Mouse (Mus musculus) heart, embryonic 11.5 days (tissue): ENCODE data around the gene Arpp21. TPM values are rescaled to one million over a fixed set of nuclear protein-coding genes. Genes with fewer than 3 reads are reported as not detected.

Experiments
- ATAC-seq: fragments of 200-750 bp; cut with Nextera tagmentation; replicated peaks from 2 replicates; pipeline ENCODE4 v1.8.0; 2017; ENCODE audit warnings: moderate library complexity; ENCODE audit not compliant: insufficient number of reproducible peaks, low FRiP score, low TSS enrichment
- H3K27ac ChIP-seq: fragments of 300-500 bp; sonication (generic); 2 replicates; pipeline ENCODE4 v1.5.1; 2014; ENCODE audit warnings: mild to moderate bottlenecking, low read depth, low read length
- H3K27me3 ChIP-seq: fragments of 300-500 bp; sonication (generic); 2 replicates; pipeline ENCODE4 v1.6.1; 2014; ENCODE audit warnings: mild to moderate bottlenecking, low read length, mixed read lengths; ENCODE audit not compliant: control insufficient read depth, insufficient read depth
- H3K36me3 ChIP-seq: fragments of 300-500 bp; sonication (generic); 2 replicates; pipeline ENCODE4 v1.6.1; 2014; ENCODE audit warnings: mild to moderate bottlenecking, low read length, moderate library complexity, mixed read lengths; ENCODE audit not compliant: control insufficient read depth, insufficient read depth
- H3K4me1 ChIP-seq: fragments of 300-500 bp; sonication (generic); 2 replicates; pipeline ENCODE4 v1.6.1; 2014; ENCODE audit warnings: low read length; ENCODE audit not compliant: control insufficient read depth, insufficient read depth
- H3K4me2 ChIP-seq: fragments of 300-500 bp; sonication (generic); 2 replicates; pipeline ENCODE4 v1.6.1; 2014; ENCODE audit warnings: mild to moderate bottlenecking, moderate library complexity
- H3K4me3 ChIP-seq: fragments of 300-500 bp; sonication (generic); 2 replicates; pipeline ENCODE4 v1.5.1; 2014; ENCODE audit warnings: low read depth, low read length
- H3K9ac ChIP-seq: fragments of 300-500 bp; sonication (generic); 2 replicates; pipeline ENCODE4 v1.6.1; 2014; ENCODE audit warnings: mild to moderate bottlenecking, low read depth, low read length, moderate library complexity
- H3K9me3 ChIP-seq: fragments of 300-500 bp; sonication (generic); replicated peaks from 2 replicates; pipeline ENCODE4 v1.6.1; 2016; ENCODE audit warnings: low read length; ENCODE audit not compliant: control insufficient read depth
- WGBS: fragments of 180-500 bp; shearing (Covaris S2); extraction: QIAGEN DNeasy Blood & Tissue Kit; methylation state at CpG from one replicate; pipeline ENCODE4 v1.1.7; 2014; ENCODE audit not compliant: insufficient replicate concordance; 5-methylcytosine and 5-hydroxymethylcytosine counted together
- polyA plus RNA-seq: library from polyadenylated mRNA; unstranded; fragments of >200 nt; fragmentation: Nextera tagmentation; extraction: Ambion mirVana; gene quantifications from 2 replicates; pipeline ENCODE4 v1.2.1, GENCODE M21; 2014

Arpp21 gene
- polyA plus RNA-seq, 1 experiment from 2014 or later = 1.7 TPM

- Histone ChIP-seq H3K4me2 (peak overlapping the region; percentile 43), H3K4me1 (no peaks in the 10 kb centered on the region; the same call in 1 of the 2 replicates), H3K27ac (no peak overlapping the region), H3K9me3 (no peaks in the 10 kb centered on the region), H3K9ac (no peak overlapping the region), H3K27me3 (peaks cover 11% of the 10 kb centered on the region), H3K36me3 (no peaks in the 10 kb centered on the region), H3K4me3 (peak overlapping the region; percentile 6)
- 19% methylated on average over 7 of the region's 7 CpGs for WGBS
- ATAC-seq = no peak
These were observed 116.7 kb downstream of the Arpp21 start for GRCm38 (mm10) chr9:112119106-112119433.

DNA sequence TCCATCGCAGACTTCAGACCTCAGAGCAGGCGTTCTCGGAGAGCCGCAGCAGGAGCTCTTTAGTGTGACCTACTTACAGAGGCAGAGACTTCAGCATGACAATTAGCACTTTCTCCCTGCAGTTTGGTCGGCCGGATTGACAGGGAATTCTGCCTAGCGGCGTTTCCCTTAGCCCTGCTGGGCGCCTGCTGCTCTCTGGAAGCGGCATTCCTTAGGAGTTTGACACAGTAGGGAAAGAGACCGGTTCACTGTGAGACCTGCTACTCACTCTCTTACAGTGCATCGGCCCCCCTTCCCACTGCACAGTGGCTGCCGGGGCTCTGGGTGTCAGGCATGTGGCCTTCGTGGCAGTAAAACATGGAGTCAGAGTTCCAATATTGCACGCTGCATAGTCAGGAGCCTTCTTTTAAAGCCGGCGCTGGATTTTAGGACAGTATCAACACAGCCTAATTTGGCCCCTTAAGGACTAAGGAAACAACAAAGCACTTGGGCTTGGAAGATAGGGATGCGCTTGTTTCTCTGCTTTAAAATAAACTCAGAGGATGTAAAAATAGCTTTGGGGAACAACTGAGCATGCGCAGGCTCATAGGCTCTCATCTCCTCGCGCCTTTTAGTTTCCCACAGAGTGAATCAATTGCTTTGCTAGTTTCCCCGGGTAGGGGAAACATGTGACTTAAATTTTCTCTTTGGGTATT is 117.2 kb downstream of the Arpp21 start:
- ATAC-seq = peak; percentile 56; the same call in 1 of the 2 replicates
- Histone ChIP-seq H3K4me3 (peak overlapping the region; percentile 6), H3K36me3 (no peaks in the 10 kb centered on the region), H3K9ac (no peak overlapping the region; the same call in 1 of the 2 replicates), H3K27me3 (peaks cover 11% of the 10 kb centered on the region), H3K9me3 (no peaks in the 10 kb centered on the region), H3K4me2 (peak overlapping the region; percentile 43), H3K27ac (0 out of 2 replicates have a peak overlapping the region, but pooled peaks have one; percentile 1), H3K4me1 (no peaks in the 10 kb centered on the region; the same call in 1 of the 2 replicates)
- 1% methylated on average over 22 of the region's 22 CpGs for WGBS

DNA sequence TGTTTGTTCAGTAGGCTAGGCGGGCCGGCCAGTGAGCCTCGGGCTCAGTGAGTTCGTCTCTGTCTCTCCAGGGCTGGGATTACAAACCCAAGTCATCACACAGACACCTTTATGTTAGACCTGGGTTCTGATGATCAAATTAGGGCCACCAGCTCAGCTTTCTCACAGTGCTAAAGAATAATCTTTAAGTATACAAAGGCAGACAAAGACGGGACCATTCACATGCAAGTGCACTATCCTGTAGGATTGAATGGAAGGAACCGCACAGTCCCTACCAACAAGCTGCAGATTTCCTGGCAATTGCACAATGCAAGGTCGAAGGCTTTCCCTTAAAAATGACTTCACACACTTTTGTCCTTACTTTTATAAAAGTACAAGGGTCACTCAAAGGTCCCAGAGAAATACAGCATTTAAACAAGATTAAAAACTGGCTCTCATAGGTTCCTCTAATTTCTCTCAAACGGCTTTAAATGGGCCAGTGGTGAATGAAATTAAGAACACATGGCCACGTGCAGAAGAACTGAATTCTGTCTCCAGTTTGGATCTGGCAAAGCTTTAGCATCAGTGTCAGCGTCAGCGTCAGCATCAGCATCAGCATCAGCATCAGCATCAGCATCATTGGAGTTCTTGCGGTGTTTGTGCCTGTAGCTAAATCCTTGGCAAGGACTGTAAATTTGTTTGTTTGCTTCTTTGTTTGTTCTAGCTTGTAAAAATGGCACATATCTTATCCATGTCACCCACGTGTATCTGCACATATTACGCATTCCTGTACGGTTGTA is 117.9 kb downstream of the Arpp21 start:
- no peak overlapping the region for H3K27ac ChIP-seq
- H3K4me1 ChIP-seq = no peaks in the 10 kb centered on the region; the same call in 1 of the 2 replicates
- 34% methylated on average over 15 of the region's 15 CpGs for WGBS

GRCm38 (mm10) chr9:112111610-112112009 is 124.1 kb downstream of the Arpp21 start:
- Histone ChIP-seq H3K9me3 (no peaks in the 10 kb centered on the region), H3K27ac (no peak overlapping the region), H3K36me3 (no peaks in the 10 kb centered on the region), H3K4me3 (no peak overlapping the region), H3K4me1 (no peaks in the 10 kb centered on the region), H3K9ac (no peak overlapping the region), H3K4me2 (no peak overlapping the region), H3K27me3 (no peaks in the 10 kb centered on the region)
- ATAC-seq = no peak
- 79% methylated on average over 5 of the region's 5 CpGs for WGBS

More for the DNA sequence above, 117.9 kb downstream of the Arpp21 start:
- no peak overlapping the region; the same call in 1 of the 2 replicates for H3K9ac ChIP-seq
- peaks cover 11% of the 10 kb centered on the region for H3K27me3 ChIP-seq
- no peaks in the 10 kb centered on the region for H3K9me3 ChIP-seq
- no peak for ATAC-seq
- H3K4me2 ChIP-seq = peak overlapping the region; percentile 43
- no peaks in the 10 kb centered on the region for H3K36me3 ChIP-seq
- H3K4me3 ChIP-seq = peak overlapping the region; percentile 6

DNA sequence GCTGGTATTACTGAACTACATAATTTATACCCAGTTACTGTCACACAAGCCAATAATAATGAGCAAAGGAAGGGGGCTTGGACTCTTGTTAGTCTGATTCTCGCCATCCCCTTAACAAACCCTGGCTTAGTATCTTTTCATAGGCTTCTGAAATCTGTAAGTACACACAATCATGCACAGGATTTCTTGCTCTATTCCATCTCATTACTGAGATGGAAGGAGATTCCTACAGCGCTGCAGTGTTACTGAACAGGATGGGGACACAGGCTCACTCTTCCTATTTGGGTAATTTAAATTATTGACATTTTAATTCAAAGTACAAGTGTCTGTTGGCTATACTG is 132.9 kb downstream of the Arpp21 start:
- 84% methylated on average over 2 of the region's 2 CpGs for WGBS
- no peaks in the 10 kb centered on the region for H3K9me3 ChIP-seq
- no peak for ATAC-seq
- H3K27ac ChIP-seq = no peak overlapping the region
- H3K9ac ChIP-seq = no peak overlapping the region
- no peak overlapping the region for H3K4me2 ChIP-seq
- H3K4me3 ChIP-seq = no peak overlapping the region
- H3K4me1 ChIP-seq = no peaks in the 10 kb centered on the region
- H3K36me3 ChIP-seq = no peaks in the 10 kb centered on the region
- H3K27me3 ChIP-seq = no peaks in the 10 kb centered on the region

DNA sequence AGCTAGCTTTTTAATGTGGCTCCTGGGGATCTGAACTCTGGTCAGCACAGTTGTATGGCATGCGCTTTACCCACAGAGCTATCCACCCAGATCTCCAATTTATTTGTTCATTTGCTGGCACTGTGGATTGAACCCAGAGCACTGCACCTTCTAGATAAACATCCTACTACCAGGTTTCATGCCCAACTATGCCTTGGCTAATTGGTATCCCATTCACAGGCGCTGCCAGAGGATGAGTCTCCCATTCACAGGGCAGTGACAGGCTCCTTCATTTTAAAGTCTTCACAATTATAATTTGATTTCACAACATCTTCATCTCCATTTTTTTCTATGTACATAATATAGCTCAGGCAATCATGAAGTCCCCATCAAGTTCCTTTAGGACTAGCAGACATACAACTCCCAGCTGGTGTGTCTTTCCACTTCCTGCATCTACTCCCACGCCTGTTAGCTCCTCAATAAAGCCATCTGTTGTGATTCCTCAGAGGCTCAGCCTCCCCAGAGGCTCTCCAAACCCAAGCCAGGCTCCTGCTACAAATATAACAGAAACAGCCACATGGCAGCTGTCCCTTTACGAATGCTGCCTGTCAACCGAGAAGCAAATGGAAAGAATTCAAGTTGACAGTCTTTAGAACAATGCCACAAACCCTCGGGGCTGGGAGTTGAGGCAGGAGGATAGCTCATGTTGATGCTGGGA is 133.4 kb downstream of the Arpp21 start:
- Histone ChIP-seq H3K9ac (no peak overlapping the region), H3K27ac (no peak overlapping the region), H3K27me3 (no peaks in the 10 kb centered on the region), H3K36me3 (no peaks in the 10 kb centered on the region), H3K4me1 (no peaks in the 10 kb centered on the region), H3K4me3 (no peak overlapping the region), H3K4me2 (no peak overlapping the region), H3K9me3 (no peaks in the 10 kb centered on the region)
- WGBS = 52% methylated on average over 6 of the region's 6 CpGs
- ATAC-seq = no peak

- no peaks in the 10 kb centered on the region for H3K27me3 ChIP-seq
- H3K27ac ChIP-seq = no peak overlapping the region
- no peaks in the 10 kb centered on the region for H3K9me3 ChIP-seq
- H3K4me3 ChIP-seq = no peak overlapping the region
- no peak for ATAC-seq
- no peak overlapping the region for H3K4me2 ChIP-seq
- no peak overlapping the region for H3K9ac ChIP-seq
- WGBS = 73% methylated on average over 3 of the region's 3 CpGs
- no peaks in the 10 kb centered on the region for H3K4me1 ChIP-seq
- no peaks in the 10 kb centered on the region for H3K36me3 ChIP-seq
These were observed 134.7 kb downstream of the Arpp21 start for GRCm38 (mm10) chr9:112100841-112101595.

DNA sequence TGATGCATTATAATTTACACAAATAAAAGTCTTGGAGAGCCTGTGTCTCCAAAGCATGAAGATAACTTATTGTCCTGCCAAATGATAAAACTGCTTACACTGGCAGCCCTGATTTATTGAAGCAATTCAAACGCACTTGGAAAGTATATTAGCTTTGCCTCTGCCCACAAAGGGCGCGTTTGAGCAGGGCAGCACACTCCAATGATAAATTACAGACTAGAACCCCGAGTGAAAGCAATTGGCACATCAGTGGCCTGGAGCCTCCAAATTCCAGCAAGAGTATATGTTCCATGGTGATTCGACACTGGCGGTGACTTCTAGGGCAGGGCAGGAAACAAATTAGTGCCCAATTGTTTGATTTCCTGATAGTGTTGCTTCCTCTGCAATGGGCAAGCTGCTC is 137.5 kb downstream of the Arpp21 start:
- Histone ChIP-seq H3K4me3 (no peak overlapping the region), H3K27me3 (no peaks in the 10 kb centered on the region), H3K9ac (no peak overlapping the region), H3K27ac (no peak overlapping the region), H3K4me1 (no peaks in the 10 kb centered on the region), H3K9me3 (no peaks in the 10 kb centered on the region), H3K36me3 (no peaks in the 10 kb centered on the region), H3K4me2 (no peak overlapping the region)
- no peak for ATAC-seq
- 70% methylated on average over 6 of the region's 6 CpGs for WGBS
